Mouse (Mus musculus) forebrain, embryonic 12.5 days (tissue): Measurements from ENCODE around the gene Syvn1. TPM values are rescaled to one million over a fixed set of nuclear protein-coding genes. Genes with fewer than 3 reads are reported as not detected.
A peak's percentile ranks its signal among the peaks of the same experiment; 100 is the strongest.

ENCODE experiments used
- ATAC-seq: fragments of 200-750 bp; cut with Nextera tagmentation; 2 replicates; pipeline ENCODE4 v1.8.0; 2017; ENCODE audit warnings: moderate TSS enrichment; ENCODE audit not compliant: low FRiP score
- H3K27ac ChIP-seq: fragments of 300-500 bp; sonication (generic); 2 replicates; pipeline ENCODE4 v1.5.1; 2016; ENCODE audit warnings: mild to moderate bottlenecking
- H3K27me3 ChIP-seq: fragments of 300-500 bp; sonication (generic); 2 replicates; pipeline ENCODE4 v1.6.1; 2016; ENCODE audit warnings: mild to moderate bottlenecking
- H3K36me3 ChIP-seq: fragments of 300-500 bp; sonication (generic); replicated peaks from 2 replicates; pipeline ENCODE4 v1.6.1; 2016; ENCODE audit warnings: mild to moderate bottlenecking
- H3K4me1 ChIP-seq: fragments of 300-500 bp; sonication (generic); 2 replicates; pipeline ENCODE4 v1.6.1; 2016
- H3K4me2 ChIP-seq: fragments of 300-500 bp; sonication (generic); 2 replicates; pipeline ENCODE4 v1.6.1; 2016; ENCODE audit warnings: mild to moderate bottlenecking, moderate library complexity
- H3K4me3 ChIP-seq: fragments of 300-500 bp; sonication (generic); replicated peaks from 2 replicates; pipeline ENCODE4 v1.5.1; 2016; ENCODE audit warnings: mild to moderate bottlenecking
- H3K9ac ChIP-seq: fragments of 300-500 bp; sonication (generic); 2 replicates; pipeline ENCODE4 v1.6.1; 2016; ENCODE audit warnings: mild to moderate bottlenecking
- H3K9me3 ChIP-seq: fragments of 300-500 bp; sonication (generic); 2 replicates; pipeline ENCODE4 v1.6.1; 2016
- WGBS: fragments of 180-500 bp; shearing (Covaris S2); methylation state at CpG from one replicate; pipeline ENCODE4 v1.1.7; 2016; 5-methylcytosine and 5-hydroxymethylcytosine counted together
- polyA plus RNA-seq: library from polyadenylated mRNA; unstranded; fragments of >200 nt; fragmentation: Nextera tagmentation; extraction: Ambion mirVana; gene quantifications from 2 replicates; pipeline ENCODE4 v1.2.1, GENCODE M21; 2016

The Syvn1 gene
- 26.4 and 31.3 TPM in 2 replicates for polyA plus RNA-seq

- H3K4me2 ChIP-seq, result peak within 1 kb of the TSS; percentile 100
- peak within 1 kb of the TSS; percentile 90 for H3K9ac ChIP-seq
- peaks cover 35% of the 10 kb centered on the region for H3K36me3 ChIP-seq
- no peaks in the 10 kb centered on the region for H3K27me3 ChIP-seq
- H3K4me1 ChIP-seq, result peaks cover 26% of the 10 kb centered on the region
- peak; percentile 92 for ATAC-seq
- WGBS, result under 1% methylated on average over 65 of the region's 65 CpGs
- peak within 1 kb of the TSS; percentile 99 for H3K27ac ChIP-seq
- peak within 1 kb of the TSS; percentile 95 for H3K4me3 ChIP-seq
- H3K9me3 ChIP-seq, result no peaks in the 10 kb centered on the region
Observed at GRCm38 (mm10) chr19:6046294-6047153, at the start of gene Syvn1. Syvn1 (plus strand) TSS chr19:6046576.

- 79% methylated on average over 3 of the region's 3 CpGs for WGBS
- no peak overlapping the region for H3K4me2 ChIP-seq
- H3K9me3 ChIP-seq, result no peaks in the 10 kb centered on the region
- H3K27ac ChIP-seq, result no peak overlapping the region
- no peak for ATAC-seq
- no peaks in the 10 kb centered on the region for H3K36me3 ChIP-seq
- H3K4me1 ChIP-seq, result no peaks in the 10 kb centered on the region
- no peaks in the 10 kb centered on the region for H3K27me3 ChIP-seq
- no peak overlapping the region for H3K4me3 ChIP-seq
- H3K9ac ChIP-seq, result no peak overlapping the region
Observed at GRCm38 (mm10) chr19:5998180-5998579, 48.2 kb upstream of the Syvn1 start.

DNA sequence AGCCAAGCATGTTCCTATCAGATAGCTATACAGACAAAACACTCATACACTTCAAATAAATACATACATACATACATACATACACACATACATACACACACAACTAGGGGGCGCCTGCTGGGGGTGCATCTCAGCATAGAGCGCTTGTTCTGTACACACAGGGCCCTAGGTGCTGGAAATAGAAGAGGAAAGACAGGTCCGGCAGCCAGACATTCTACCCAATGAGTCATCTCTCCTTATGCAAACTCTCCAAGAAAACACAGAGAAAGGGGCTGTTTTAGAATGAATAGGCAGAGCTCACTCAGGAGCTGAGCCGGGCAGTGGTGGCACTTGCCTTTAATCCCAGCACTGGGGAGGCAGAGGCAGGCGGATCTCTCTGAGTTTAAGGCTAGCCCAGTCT, 46.4 kb upstream of the Syvn1 start:
- Histone ChIP-seq H3K4me3 (no peak overlapping the region), H3K9me3 (no peaks in the 10 kb centered on the region), H3K36me3 (no peaks in the 10 kb centered on the region), H3K4me1 (no peaks in the 10 kb centered on the region), H3K27me3 (no peaks in the 10 kb centered on the region), H3K4me2 (no peak overlapping the region), H3K27ac (no peak overlapping the region), H3K9ac (no peak overlapping the region)
- 84% methylated on average over 5 of the region's 5 CpGs for WGBS
- no peak for ATAC-seq

DNA sequence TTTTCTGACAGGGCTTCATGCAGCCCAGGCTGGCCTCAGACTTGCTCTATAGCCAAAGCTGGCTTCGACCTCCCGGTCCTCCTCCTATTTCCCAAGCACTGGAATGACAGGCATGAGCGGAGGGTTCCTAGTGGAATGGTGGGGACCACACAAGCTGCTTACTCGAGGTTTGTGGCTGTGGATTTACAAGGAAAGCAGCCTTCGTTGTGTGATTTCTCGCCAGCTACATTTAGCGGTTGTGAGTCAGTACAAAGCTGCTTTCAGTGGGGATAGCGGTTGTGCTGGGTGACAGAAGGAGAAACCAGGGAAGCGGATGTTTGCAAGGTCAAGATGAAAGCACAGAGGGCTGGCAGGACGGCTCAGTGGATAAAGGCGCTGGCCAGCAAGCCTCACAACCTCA, 40.8 kb upstream of the Syvn1 start:
- no peak overlapping the region for H3K9ac ChIP-seq
- WGBS, result 72% methylated on average over 11 of the region's 11 CpGs
- no peaks in the 10 kb centered on the region for H3K27me3 ChIP-seq
- no peak overlapping the region for H3K4me2 ChIP-seq
- no peaks in the 10 kb centered on the region for H3K36me3 ChIP-seq
- H3K4me3 ChIP-seq, result no peak overlapping the region
- no peak for ATAC-seq
- no peak overlapping the region for H3K27ac ChIP-seq
- H3K4me1 ChIP-seq, result no peaks in the 10 kb centered on the region
- H3K9me3 ChIP-seq, result no peaks in the 10 kb centered on the region

- no peaks in the 10 kb centered on the region for H3K27me3 ChIP-seq
- no peaks in the 10 kb centered on the region for H3K9me3 ChIP-seq
- no peak overlapping the region for H3K27ac ChIP-seq
- no peak overlapping the region for H3K4me3 ChIP-seq
- no peaks in the 10 kb centered on the region for H3K4me1 ChIP-seq
- no peaks in the 10 kb centered on the region for H3K36me3 ChIP-seq
- no peak overlapping the region for H3K9ac ChIP-seq
- WGBS, result 90% methylated on average over 13 of the region's 13 CpGs
- H3K4me2 ChIP-seq, result no peak overlapping the region
- ATAC-seq, result no peak
Observed at GRCm38 (mm10) chr19:6007013-6007412, 39.4 kb upstream of the Syvn1 start.

DNA sequence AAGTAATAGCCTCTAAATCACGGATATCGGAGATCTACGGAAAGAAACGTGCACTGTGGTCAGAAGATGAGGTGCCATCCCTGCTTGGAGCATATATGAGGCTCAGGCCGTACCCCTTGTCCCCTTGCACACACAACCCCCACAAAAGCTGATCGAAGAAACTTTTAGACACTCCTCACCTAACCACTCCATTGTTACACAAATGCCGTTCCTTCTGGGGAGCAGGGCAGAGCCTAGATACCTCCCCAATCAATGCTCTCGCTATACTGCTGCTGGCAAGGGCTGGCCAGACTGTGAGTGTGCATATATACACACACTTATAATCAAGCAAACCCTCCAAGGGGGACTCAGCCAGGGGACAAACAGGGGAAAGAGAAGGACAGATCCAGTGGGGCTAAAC, 37.2 kb upstream of the Syvn1 start:
- no peaks in the 10 kb centered on the region for H3K36me3 ChIP-seq
- ATAC-seq, result no peak
- peaks cover 16% of the 10 kb centered on the region for H3K27me3 ChIP-seq
- WGBS, result 62% methylated on average over 8 of the region's 8 CpGs
- H3K4me2 ChIP-seq, result no peak overlapping the region
- H3K4me1 ChIP-seq, result no peaks in the 10 kb centered on the region
- H3K9me3 ChIP-seq, result no peaks in the 10 kb centered on the region
- no peak overlapping the region for H3K4me3 ChIP-seq
- no peak overlapping the region for H3K9ac ChIP-seq
- no peak overlapping the region for H3K27ac ChIP-seq

DNA sequence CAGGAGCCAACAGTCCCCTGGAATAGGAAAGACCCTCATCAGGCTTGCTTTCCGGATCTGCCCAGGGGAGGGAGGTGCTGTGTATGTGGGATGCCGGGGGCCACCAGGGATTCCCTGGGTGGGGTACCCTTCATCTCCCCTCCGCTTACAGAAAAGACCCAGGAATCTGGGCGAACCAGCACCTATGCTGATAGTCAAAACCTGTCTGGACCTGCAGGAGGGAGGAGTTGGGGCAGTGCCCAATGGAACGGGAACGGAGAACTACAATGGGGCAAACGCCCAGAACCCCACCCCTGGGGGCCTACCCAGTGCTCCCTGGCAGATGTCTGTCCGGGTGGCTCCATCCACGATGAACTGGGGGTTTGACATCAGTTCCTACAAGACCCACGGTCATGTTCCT, 32.7 kb upstream of the Syvn1 start:
- no peak overlapping the region for H3K4me3 ChIP-seq
- H3K27me3 ChIP-seq, result peaks cover 55% of the 10 kb centered on the region
- no peak overlapping the region for H3K9ac ChIP-seq
- WGBS, result 92% methylated on average over 10 of the region's 10 CpGs
- H3K4me1 ChIP-seq, result peaks cover 17% of the 10 kb centered on the region
- H3K9me3 ChIP-seq, result no peaks in the 10 kb centered on the region
- ATAC-seq, result no peak
- no peak overlapping the region for H3K4me2 ChIP-seq
- H3K36me3 ChIP-seq, result no peaks in the 10 kb centered on the region
- no peak overlapping the region for H3K27ac ChIP-seq

DNA sequence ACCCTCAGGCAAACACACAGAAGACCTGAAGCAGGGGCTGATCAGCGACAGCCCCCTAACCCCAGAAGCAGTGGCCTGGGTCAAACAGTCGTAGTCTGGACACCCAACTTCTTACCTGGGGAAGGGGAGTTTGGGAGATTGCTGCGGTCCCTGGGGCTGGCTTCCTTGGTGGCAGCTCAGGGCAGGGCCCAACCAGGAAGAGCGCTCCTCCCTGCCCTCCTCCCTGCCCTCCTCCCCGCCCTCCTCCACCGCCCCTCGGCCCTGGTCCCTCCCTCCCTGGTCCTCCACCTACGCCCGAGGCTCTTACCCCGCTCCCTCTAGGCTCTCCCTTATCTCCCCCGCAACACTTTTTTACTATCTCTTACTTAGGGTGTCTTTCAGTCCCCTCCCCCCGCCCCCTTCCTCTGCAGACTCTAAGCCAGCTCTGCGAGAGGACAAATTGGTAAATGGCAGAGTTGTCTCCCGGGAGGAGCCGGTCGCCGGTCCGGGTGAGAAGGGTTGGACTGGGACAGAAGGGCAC, 31.3 kb upstream of the Syvn1 start:
- WGBS, result 3% methylated on average over 18 of the region's 18 CpGs
- peaks cover 17% of the 10 kb centered on the region for H3K4me1 ChIP-seq
- peaks cover 55% of the 10 kb centered on the region for H3K27me3 ChIP-seq
- peak overlapping the region; percentile 45 for H3K4me3 ChIP-seq
- no peaks in the 10 kb centered on the region for H3K9me3 ChIP-seq
- no peak overlapping the region for H3K27ac ChIP-seq
- peak overlapping the region; percentile 79 for H3K4me2 ChIP-seq
- ATAC-seq, result peak; percentile 46; the same call in 1 of the 2 replicates
- no peaks in the 10 kb centered on the region for H3K36me3 ChIP-seq
- peak overlapping the region; percentile 65 for H3K9ac ChIP-seq

GRCm38 (mm10) chr19:6015511-6016315, 30.7 kb upstream of the Syvn1 start, which contains the start of gene Capn1:
Capn1 (minus strand) TSS chr19:6015897.
- no peaks in the 10 kb centered on the region for H3K9me3 ChIP-seq
- H3K4me3 ChIP-seq, result peak within 1 kb of the TSS; percentile 45
- peak; percentile 57; the same call in 1 of the 2 replicates for ATAC-seq
- 2% methylated on average over 40 of the region's 40 CpGs for WGBS
- H3K9ac ChIP-seq, result peak within 1 kb of the TSS; percentile 65
- peak within 1 kb of the TSS; percentile 79 for H3K4me2 ChIP-seq
- peaks cover 17% of the 10 kb centered on the region for H3K4me1 ChIP-seq
- H3K36me3 ChIP-seq, result no peaks in the 10 kb centered on the region
- peaks cover 55% of the 10 kb centered on the region for H3K27me3 ChIP-seq
- H3K27ac ChIP-seq, result no peak within 1 kb of the TSS

DNA sequence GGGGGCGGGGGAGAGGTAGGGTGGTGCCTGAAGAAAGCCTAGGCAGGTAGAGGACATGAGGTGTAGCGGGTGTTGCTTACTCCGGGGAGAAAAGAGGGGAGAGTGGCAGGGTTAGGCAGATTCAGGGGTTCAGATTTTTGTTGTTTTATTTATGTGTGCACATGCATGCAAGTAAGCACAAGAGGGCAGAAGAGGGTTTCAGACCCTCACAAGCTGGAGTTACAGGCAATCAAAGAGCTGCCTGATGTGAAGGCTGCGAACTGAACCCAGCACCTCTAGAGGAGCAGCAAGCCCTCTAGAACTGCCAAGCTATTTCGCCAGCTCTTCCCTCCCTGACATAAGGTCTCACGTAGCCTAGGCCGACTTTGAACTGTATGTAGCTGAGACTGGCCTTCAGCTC, 29.8 kb upstream of the Syvn1 start:
- no peak overlapping the region for H3K4me3 ChIP-seq

DNA sequence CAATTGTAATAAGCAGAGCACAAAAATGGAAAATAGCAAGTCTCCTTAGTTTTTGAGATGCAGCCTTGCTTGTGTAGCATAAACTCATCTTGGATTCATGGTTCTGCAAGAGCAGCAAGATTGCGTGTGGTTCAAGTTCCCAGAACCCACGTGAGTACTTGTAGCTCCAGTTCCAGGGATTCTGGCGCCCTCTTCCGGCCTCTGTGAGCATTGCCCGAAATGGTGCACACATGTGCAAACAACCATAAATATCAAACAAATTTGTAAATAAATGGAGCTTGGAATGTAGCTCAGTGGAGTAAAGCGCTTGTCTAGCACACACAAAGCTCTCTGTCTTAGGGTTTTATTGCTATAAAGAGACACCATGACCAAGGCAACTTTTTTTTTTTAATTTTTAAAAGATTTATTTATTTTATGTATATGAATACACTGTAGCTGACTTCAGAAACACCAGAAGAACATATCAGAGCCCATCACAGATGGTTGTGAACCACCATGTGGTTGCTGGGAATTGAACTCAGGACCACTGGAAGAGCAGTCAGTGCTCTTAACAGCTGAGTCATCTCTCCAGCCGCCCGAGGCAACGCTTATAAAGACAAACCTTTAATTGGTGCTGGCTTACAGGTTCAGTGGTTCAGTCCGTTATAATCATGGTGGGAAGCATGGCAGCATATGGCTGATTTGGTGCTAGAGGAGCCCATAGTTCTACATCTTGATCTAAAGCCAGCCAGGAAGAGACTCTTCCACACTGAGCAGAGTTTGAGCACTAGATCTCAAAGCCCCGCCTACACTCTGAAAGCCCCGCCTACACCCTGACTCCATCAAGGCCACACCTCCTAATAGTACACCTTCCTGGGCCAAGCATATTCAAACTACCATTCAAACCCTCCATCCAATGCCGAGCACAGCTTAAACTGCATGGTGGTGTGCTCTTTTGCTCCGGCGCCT, 28.0 kb upstream of the Syvn1 start:
- Histone ChIP-seq H3K27ac (no peak overlapping the region), H3K4me3 (no peak overlapping the region), H3K4me1 (peaks cover 17% of the 10 kb centered on the region), H3K4me2 (no peak overlapping the region), H3K36me3 (no peaks in the 10 kb centered on the region), H3K27me3 (peaks cover 46% of the 10 kb centered on the region), H3K9ac (no peak overlapping the region), H3K9me3 (no peaks in the 10 kb centered on the region)
- WGBS, result 30% methylated on average over 15 of the region's 15 CpGs
- ATAC-seq, result no peak

More for the DNA sequence above, 29.8 kb upstream of the Syvn1 start:
- ATAC-seq, result no peak
- no peak overlapping the region for H3K4me2 ChIP-seq
- peaks cover 17% of the 10 kb centered on the region for H3K4me1 ChIP-seq
- no peaks in the 10 kb centered on the region for H3K36me3 ChIP-seq
- no peaks in the 10 kb centered on the region for H3K9me3 ChIP-seq
- H3K27me3 ChIP-seq, result peaks cover 55% of the 10 kb centered on the region
- H3K27ac ChIP-seq, result no peak overlapping the region
- no peak overlapping the region for H3K9ac ChIP-seq
- WGBS, result 40% methylated on average over 7 of the region's 7 CpGs
